Mouse (Mus musculus) hindbrain, embryonic 10.5 days (tissue): ENCODE results near the gene Etfdh. TPM values are rescaled to one million over a fixed set of nuclear protein-coding genes. Genes with fewer than 3 reads are reported as not detected.

Experiments used
- DNase-seq: peaks from one replicate; pipeline ENCODE4 v3.0.0-alpha.2; 2017; ENCODE audit warnings: low spot score
- H3K27ac ChIP-seq: fragments of 300-500 bp; sonication (generic); 2 replicates; pipeline ENCODE4 v1.5.1; 2016; ENCODE audit warnings: mild to moderate bottlenecking, moderate library complexity
- H3K27me3 ChIP-seq: fragments of 300-500 bp; sonication (generic); 2 replicates; pipeline ENCODE4 v1.6.1; 2016; ENCODE audit warnings: mild to moderate bottlenecking; ENCODE audit not compliant: poor library complexity, insufficient read depth, severe bottlenecking
- H3K36me3 ChIP-seq: fragments of 300-500 bp; sonication (generic); 2 replicates; pipeline ENCODE4 v1.6.1; 2016; ENCODE audit warnings: mild to moderate bottlenecking, moderate library complexity
- H3K4me1 ChIP-seq: fragments of 300-500 bp; sonication (generic); replicated peaks from 2 replicates; pipeline ENCODE4 v1.6.1; 2016; ENCODE audit warnings: mild to moderate bottlenecking
- H3K4me3 ChIP-seq: fragments of 300-500 bp; sonication (generic); 2 replicates; pipeline ENCODE4 v1.5.1; 2016; ENCODE audit warnings: mild to moderate bottlenecking, moderate library complexity
- H3K9me3 ChIP-seq: fragments of 300-500 bp; sonication (generic); 2 replicates; pipeline ENCODE4 v1.6.1; 2016; ENCODE audit warnings: mild to moderate bottlenecking, moderate library complexity
- WGBS: fragments of 180-500 bp; shearing (Covaris S2); methylation state at CpG from one replicate; pipeline ENCODE4 v1.1.7; 2016; 5-methylcytosine and 5-hydroxymethylcytosine counted together
- polyA plus RNA-seq: library from polyadenylated mRNA; unstranded; fragments of >200 nt; fragmentation: Nextera tagmentation; extraction: Ambion mirVana; gene quantifications from 2 replicates; pipeline ENCODE4 v1.2.1, GENCODE M21; 2016

Etfdh gene
- polyA plus RNA-seq, 1 experiment from 2014 or later = 45.2 TPM

DNA sequence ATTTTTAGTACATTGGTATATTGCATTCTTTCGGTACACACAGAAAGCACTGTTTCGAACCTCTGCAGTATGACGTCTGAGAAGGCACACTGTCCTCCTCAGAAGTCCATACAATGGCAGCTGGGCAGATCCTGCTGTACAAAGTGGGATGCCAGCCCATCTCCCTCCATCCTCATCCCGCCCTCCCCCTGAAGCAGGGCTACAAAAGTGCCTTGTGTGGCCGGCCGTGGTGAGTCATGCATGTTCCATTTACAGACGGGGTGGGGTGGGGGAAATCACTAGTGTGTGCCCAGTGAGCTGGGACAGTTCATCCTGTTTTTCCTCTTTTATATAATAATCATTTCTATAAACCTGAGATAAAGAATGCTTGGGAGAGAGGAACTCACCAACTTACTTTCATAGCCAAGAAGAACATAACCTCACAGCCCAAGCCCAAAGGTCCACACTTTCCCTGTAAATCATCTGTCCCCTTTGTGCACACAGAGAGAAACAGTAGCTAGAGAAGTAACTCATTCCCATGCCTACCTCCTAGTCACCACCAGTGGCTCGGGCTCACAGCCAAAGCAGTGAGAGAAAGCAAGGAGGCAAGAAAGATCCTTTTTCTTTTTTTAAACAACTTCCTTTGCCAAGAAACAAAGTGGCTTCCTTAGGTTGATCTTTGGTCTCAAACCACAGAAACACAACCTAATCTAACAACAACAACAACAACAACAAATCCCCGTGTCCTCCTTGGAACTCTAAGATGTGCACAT lies 70.1 kb downstream of the Etfdh start:
- WGBS = 88% methylated on average over 9 of the region's 9 CpGs
- Histone ChIP-seq H3K27ac (no peak overlapping the region), H3K4me1 (no peaks in the 10 kb centered on the region; the same call in 1 of the 2 replicates), H3K36me3 (no peaks in the 10 kb centered on the region), H3K27me3 (no peaks in the 10 kb centered on the region), H3K4me3 (no peak overlapping the region), H3K9me3 (no peaks in the 10 kb centered on the region)
- DNase-seq = no peak

DNA sequence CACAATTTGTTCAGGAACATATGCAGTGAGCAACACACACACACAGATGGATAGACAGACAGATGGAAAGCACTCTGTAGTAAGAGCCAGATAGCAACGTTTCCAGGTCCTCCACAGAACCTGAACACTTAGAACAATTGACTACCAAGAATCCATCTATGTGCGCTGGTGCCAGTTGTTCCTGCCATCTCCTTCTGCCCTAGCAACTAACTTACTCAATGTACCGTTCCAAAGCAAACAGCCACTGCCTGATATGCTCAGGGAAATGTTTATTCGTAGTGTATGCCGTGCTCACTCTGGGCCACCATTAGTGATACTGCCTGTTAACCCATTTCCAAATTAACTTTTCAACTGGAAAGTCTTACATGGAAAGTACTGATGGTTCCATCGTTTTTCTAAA lies 74.2 kb downstream of the Etfdh start:
- H3K9me3 ChIP-seq = no peaks in the 10 kb centered on the region
- no peak overlapping the region for H3K27ac ChIP-seq
- H3K4me3 ChIP-seq = no peak overlapping the region
- H3K27me3 ChIP-seq = no peaks in the 10 kb centered on the region
- H3K4me1 ChIP-seq = peaks cover 4% of the 10 kb centered on the region; the same call in 1 of the 2 replicates
- H3K36me3 ChIP-seq = no peaks in the 10 kb centered on the region
- DNase-seq = no peak
- 92% methylated on average over 6 of the region's 6 CpGs for WGBS

Other genes starting within 250 kb of the Etfdh start
- 5.0 and 5.8 TPM in 2 replicates for gene Fnip2, start 61.7 kb downstream of the Etfdh start, polyA plus RNA-seq
- 173 and 217 TPM in 2 replicates for gene Ppid, start 38.2 kb downstream of the Etfdh start, polyA plus RNA-seq
- gene 4930579G24Rik, start 421 bp downstream of the Etfdh start, polyA plus RNA-seq = 23.1 and 28.5 TPM in 2 replicates
- gene Rxfp1, start 108.4 kb upstream of the Etfdh start, polyA plus RNA-seq = not detected in 2 replicates
- 1.9 and 3.3 TPM in 2 replicates for gene Tmem144, start 223.3 kb upstream of the Etfdh start, polyA plus RNA-seq